Mouse (Mus musculus) heart, embryonic 16.5 days (tissue): ENCODE measurements around the gene Kcnq5. TPM values are rescaled to one million over a fixed set of nuclear protein-coding genes. Genes with fewer than 3 reads are reported as not detected.
"Not testable (repeated sequence)": the region's sequence is repeated elsewhere in the genome, so short reads cannot be mapped to it uniquely, and the experiment has no call there.

Experiments used
- ATAC-seq: fragments of 200-750 bp; cut with Nextera tagmentation; replicated peaks from 2 replicates; pipeline ENCODE4 v1.8.0; 2017; ENCODE audit warnings: moderate number of reproducible peaks; ENCODE audit not compliant: insufficient read depth, low FRiP score; ENCODE audit errors: extremely low read depth
- H3K27ac ChIP-seq: fragments of 300-500 bp; sonication (generic); 2 replicates; pipeline ENCODE4 v1.5.1; 2014; ENCODE audit warnings: mild to moderate bottlenecking, low read length, control low read depth, moderate library complexity
- H3K27me3 ChIP-seq: fragments of 300-500 bp; sonication (generic); 2 replicates; pipeline ENCODE4 v1.6.1; 2014; ENCODE audit warnings: low read length, mixed read lengths; ENCODE audit not compliant: control insufficient read depth, insufficient read depth
- H3K36me3 ChIP-seq: fragments of 300-500 bp; sonication (generic); 2 replicates; pipeline ENCODE4 v1.6.1; 2014; ENCODE audit not compliant: control insufficient read depth, insufficient read depth
- H3K4me1 ChIP-seq: fragments of 300-500 bp; sonication (generic); 2 replicates; pipeline ENCODE4 v1.6.1; 2014; ENCODE audit warnings: low read length, mixed read lengths; ENCODE audit not compliant: control insufficient read depth, insufficient read depth
- H3K4me2 ChIP-seq: fragments of 300-500 bp; sonication (generic); 2 replicates; pipeline ENCODE4 v1.6.1; 2014; ENCODE audit warnings: low read depth, mild to moderate bottlenecking, control low read depth, low read length
- H3K4me3 ChIP-seq: fragments of 300-500 bp; sonication (generic); 2 replicates; pipeline ENCODE4 v1.5.1; 2014; ENCODE audit warnings: mild to moderate bottlenecking, control low read depth, low read length
- H3K9ac ChIP-seq: fragments of 300-500 bp; sonication (generic); 2 replicates; pipeline ENCODE4 v1.6.1; 2014; ENCODE audit warnings: low read length, control low read depth
- H3K9me3 ChIP-seq: fragments of 300-500 bp; sonication (generic); replicated peaks from 2 replicates; pipeline ENCODE4 v1.6.1; 2016; ENCODE audit warnings: low read length; ENCODE audit not compliant: control insufficient read depth
- WGBS: fragments of 180-500 bp; shearing (Covaris S2); extraction: QIAGEN DNeasy Blood & Tissue Kit; methylation state at CpG from one replicate; pipeline ENCODE4 v1.1.7; 2014; 5-methylcytosine and 5-hydroxymethylcytosine counted together
- polyA plus RNA-seq: library from polyadenylated mRNA; unstranded; fragments of >200 nt; fragmentation: Nextera tagmentation; extraction: Ambion mirVana; gene quantifications from 2 replicates; pipeline ENCODE4 v1.2.1, GENCODE M21; 2015

Kcnq5 gene
- polyA plus RNA-seq, 1 experiment from 2014 or later = 2.6 TPM

DNA sequence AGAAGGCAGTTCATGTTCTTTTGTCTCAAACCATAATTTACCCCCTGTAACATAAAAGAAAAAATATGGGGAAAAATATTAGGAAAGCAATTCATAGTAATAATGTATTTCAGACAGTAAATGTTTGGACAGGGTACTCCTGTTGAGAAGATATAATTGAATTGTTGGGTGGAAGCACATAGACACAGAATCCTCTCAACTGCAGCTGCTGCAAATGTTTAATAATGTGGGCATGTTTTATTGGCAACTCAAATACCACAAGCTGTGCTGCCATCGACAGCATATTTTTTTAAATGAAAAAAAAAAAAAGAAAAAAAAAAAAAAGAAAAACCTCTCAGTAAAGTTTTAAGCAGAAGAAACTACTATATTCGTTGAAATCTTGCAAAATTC lies 157.3 kb downstream of the Kcnq5 start:
- no peak for ATAC-seq
- H3K9ac ChIP-seq = no peak overlapping the region
- no peaks in the 10 kb centered on the region for H3K36me3 ChIP-seq
- WGBS = 77% methylated on average over 2 of the region's 2 CpGs
- H3K4me1 ChIP-seq = peaks cover 8% of the 10 kb centered on the region
- no peaks in the 10 kb centered on the region for H3K27me3 ChIP-seq
- H3K4me3 ChIP-seq = no peak overlapping the region
- H3K27ac ChIP-seq = no peak overlapping the region
- no peak overlapping the region for H3K4me2 ChIP-seq
- no peaks in the 10 kb centered on the region for H3K9me3 ChIP-seq

DNA sequence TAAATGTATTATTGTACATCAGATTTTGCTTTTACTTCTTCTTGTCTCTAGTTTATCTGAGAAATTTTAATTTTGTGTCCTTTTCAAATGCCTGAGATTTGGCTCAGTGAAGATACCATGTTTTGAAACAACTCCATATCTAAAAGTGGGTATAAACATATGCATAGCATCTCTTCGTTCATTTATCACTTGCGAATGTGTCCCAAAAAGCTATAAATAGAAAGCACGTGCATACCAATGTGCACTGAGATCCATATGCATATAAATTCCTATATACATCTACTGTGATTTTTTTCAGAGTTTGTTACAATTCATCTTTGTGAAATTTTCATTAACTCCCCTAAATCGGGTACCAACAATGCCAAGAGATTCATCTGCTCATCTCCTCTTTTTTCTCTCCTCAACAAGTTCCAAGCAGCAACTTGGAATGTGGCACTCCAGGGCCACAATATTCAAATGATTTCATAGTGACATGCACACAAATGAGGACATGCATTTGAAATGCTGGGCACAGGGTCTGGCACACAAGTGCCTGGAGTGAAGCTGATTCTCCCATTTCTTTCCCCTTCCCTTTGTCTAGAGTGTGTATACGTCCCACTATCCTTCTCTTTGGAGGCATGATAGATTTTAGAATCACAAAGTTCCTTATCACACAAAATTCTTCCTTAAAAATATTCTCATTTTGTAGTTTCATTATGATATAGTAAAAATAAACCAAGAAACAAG lies 157.8 kb downstream of the Kcnq5 start:
- Histone ChIP-seq H3K9me3 (no peaks in the 10 kb centered on the region), H3K4me3 (no peak overlapping the region), H3K27me3 (no peaks in the 10 kb centered on the region), H3K4me1 (peaks cover 3% of the 10 kb centered on the region), H3K27ac (no peak overlapping the region), H3K4me2 (no peak overlapping the region), H3K9ac (no peak overlapping the region), H3K36me3 (no peaks in the 10 kb centered on the region)
- no peak for ATAC-seq
- 68% methylated on average over 5 of the region's 5 CpGs for WGBS

DNA sequence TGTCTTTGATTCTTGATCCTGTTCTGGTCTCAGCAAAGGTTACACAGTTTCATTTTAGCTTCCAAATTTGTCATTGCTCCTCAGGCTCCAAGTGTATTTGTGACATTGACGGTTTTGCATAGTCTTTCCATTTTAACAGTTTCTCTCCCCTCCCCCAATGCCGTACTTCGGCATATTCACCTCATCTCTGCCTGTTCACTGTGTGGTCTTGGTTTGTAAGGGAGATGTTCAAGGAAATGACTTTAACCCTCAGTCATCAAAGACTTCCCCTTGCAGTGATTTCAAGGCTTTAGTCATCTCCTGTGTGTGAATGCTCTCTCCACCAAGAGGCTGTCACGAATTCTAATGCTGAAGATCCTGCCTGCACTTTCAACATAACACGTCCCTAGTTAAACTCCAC lies 181.0 kb downstream of the Kcnq5 start:
- no peak for ATAC-seq
- no peaks in the 10 kb centered on the region for H3K36me3 ChIP-seq
- no peak overlapping the region for H3K4me3 ChIP-seq
- WGBS = 71% methylated on average over 5 of the region's 5 CpGs
- H3K9me3 ChIP-seq = no peaks in the 10 kb centered on the region
- H3K27ac ChIP-seq = no peak overlapping the region
- H3K4me2 ChIP-seq = no peak overlapping the region
- H3K27me3 ChIP-seq = no peaks in the 10 kb centered on the region
- H3K4me1 ChIP-seq = 0 out of 2 replicates have a peak, but pooled peaks cover 2% of the 10 kb centered on the region
- no peak overlapping the region for H3K9ac ChIP-seq

DNA sequence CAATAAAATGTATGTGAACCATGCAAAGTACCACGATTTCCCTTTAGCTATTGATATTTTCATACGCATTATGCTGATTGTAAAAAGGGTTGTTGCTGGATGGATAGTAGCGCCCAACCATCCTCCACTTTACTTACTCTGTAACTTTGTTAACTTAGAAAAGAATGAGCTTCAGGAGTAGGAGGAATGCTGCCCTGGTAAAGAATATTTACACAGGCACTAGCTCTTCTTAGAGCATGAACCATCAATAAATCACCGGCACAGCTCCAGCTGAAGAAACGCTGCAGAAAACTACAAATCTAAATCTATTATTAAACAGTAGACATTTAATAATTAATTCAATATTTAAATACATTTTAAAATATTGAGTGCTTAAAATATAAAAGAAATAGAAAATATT lies 184.2 kb downstream of the Kcnq5 start:
- no peak for ATAC-seq
- Histone ChIP-seq H3K4me2 (no peak overlapping the region), H3K27ac (no peak overlapping the region), H3K4me1 (0 out of 2 replicates have a peak, but pooled peaks cover 2% of the 10 kb centered on the region), H3K9ac (no peak overlapping the region), H3K4me3 (no peak overlapping the region), H3K9me3 (no peaks in the 10 kb centered on the region), H3K36me3 (no peaks in the 10 kb centered on the region), H3K27me3 (no peaks in the 10 kb centered on the region)
- WGBS = 83% methylated on average over 5 of the region's 5 CpGs

DNA sequence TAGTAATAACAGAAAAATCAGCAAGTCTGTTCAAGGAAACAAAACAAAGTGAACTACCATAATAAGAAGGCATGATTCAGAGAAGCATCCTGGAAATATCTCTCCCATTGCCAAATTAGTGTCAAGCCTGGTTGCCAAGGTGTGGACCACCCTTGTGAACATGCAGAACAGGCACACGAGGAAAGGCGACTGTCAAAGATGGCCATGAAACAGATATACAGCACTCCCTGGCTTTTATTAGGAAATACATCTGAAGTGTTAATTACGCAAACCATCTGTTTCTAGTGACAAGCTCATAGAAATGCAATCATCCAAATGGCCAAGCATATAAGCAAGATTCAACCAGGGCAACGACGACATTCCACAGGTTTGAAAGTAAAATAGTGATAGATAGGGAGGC lies 187.8 kb downstream of the Kcnq5 start:
- no peaks in the 10 kb centered on the region for H3K4me1 ChIP-seq
- H3K27me3 ChIP-seq = no peaks in the 10 kb centered on the region
- ATAC-seq = no peak
- no peak overlapping the region for H3K9ac ChIP-seq
- WGBS = 64% methylated on average over 5 of the region's 5 CpGs
- H3K4me2 ChIP-seq = no peak overlapping the region
- H3K9me3 ChIP-seq = no peaks in the 10 kb centered on the region
- H3K4me3 ChIP-seq = no peak overlapping the region
- H3K27ac ChIP-seq = no peak overlapping the region
- H3K36me3 ChIP-seq = no peaks in the 10 kb centered on the region

DNA sequence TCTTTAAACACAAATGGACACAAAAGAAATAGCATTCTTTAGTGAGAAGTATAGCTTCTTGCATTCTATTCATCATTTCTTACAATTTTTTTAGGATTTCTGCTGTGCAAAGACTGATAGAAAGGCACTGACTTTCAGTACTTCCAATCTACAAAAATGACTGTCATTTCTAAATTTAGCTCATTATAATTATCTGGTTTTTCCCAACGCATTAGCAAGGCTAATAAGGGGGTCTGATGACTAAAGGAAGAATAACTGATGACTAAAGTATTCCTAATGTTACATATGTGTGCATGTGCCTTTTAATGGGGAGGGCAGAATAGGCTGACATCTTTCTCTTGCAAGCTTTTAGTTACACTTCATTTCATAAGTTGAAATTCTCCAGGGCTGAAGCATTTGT lies 191.2 kb downstream of the Kcnq5 start:
- H3K9me3 ChIP-seq = no peaks in the 10 kb centered on the region
- no peak for ATAC-seq

DNA sequence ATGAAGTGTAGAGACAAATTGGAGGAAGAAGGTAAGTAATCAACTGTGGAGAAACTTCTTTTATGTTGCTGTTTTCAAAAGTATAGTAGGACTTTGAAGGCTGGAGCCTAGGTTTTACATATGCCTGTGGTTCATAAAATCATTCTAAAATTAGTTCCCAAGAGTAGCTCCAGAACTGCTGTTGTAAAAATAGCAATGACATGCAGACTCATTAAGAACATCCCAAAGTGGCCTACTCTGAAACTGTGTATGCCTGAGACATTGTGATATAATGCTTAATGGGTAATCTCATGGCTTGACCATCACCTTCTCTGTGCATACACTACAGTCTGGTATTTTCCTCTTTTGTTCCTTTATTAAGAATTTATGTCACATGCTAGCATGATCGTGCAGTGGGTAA lies 212.4 kb downstream of the Kcnq5 start:
- peak overlapping the region; percentile 47 for H3K27ac ChIP-seq

More for the DNA sequence above, 191.2 kb downstream of the Kcnq5 start:
- H3K4me1 ChIP-seq = no peaks in the 10 kb centered on the region
- H3K27me3 ChIP-seq = no peaks in the 10 kb centered on the region
- no peak overlapping the region for H3K9ac ChIP-seq
- H3K36me3 ChIP-seq = no peaks in the 10 kb centered on the region
- no peak overlapping the region for H3K4me2 ChIP-seq
- no peak overlapping the region for H3K27ac ChIP-seq
- WGBS = 39% methylated on average over 1 of the region's 1 CpGs
- H3K4me3 ChIP-seq = no peak overlapping the region

DNA sequence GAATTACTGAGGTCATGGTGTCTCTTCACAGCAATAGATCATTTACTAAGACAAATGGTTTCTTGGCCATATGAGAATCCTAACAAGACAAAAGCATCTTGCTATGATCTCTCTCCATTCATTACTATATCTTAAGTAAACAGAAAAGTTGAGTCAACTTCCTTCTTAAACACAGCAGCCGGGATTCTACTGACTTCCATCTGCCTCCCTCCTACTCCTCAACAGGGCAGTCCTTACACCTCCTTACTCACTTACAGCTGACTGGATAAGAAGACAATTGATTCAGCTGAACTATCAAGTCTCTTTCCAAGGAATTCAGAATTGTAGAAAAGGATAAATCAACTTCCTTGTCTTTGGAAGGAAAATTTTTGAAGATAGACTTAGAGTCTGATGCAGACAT lies 232.6 kb downstream of the Kcnq5 start:
- H3K9me3 ChIP-seq = no peaks in the 10 kb centered on the region
- H3K4me3 ChIP-seq = no peak overlapping the region
- no peaks in the 10 kb centered on the region for H3K27me3 ChIP-seq
- no peak overlapping the region for H3K9ac ChIP-seq
- H3K36me3 ChIP-seq = no peaks in the 10 kb centered on the region
- no peak overlapping the region for H3K4me2 ChIP-seq
- no peaks in the 10 kb centered on the region for H3K4me1 ChIP-seq
- WGBS = 49% methylated on average over 1 of the region's 1 CpGs
- ATAC-seq = no peak
- H3K27ac ChIP-seq = no peak overlapping the region

More for the DNA sequence above, 212.4 kb downstream of the Kcnq5 start:
- Histone ChIP-seq H3K9ac (no peak overlapping the region), H3K4me2 (no peak overlapping the region), H3K4me1 (0 out of 2 replicates have a peak, but pooled peaks cover 2% of the 10 kb centered on the region), H3K27me3 (no peaks in the 10 kb centered on the region), H3K36me3 (no peaks in the 10 kb centered on the region), H3K4me3 (no peak overlapping the region), H3K9me3 (no peaks in the 10 kb centered on the region)
- ATAC-seq = peak; percentile 55; the same call in 1 of the 2 replicates
- 58% methylated on average over 1 of the region's 1 CpGs for WGBS

DNA sequence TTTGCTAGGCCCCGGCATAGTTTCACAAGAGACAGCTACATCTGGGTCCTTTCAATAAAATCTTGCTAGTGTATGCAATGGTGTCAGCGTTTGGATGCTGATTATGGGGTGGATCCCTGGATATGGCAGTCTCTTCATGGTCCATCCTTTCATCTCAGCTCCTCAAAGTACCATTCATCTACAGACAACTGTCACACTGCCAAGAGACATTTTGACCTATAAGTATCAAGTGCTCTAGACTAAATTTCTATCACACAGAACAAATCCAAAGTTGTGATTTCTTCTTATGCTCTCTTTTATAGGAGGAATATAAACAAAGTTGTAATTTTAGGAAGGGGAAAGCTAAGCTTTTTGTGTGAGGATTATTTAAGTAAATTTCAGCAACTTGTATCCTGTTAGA lies 238.5 kb downstream of the Kcnq5 start:
- not testable (repeated sequence) for H3K4me2 ChIP-seq, H3K36me3 ChIP-seq, H3K27ac ChIP-seq, ATAC-seq, H3K4me3 ChIP-seq, H3K27me3 ChIP-seq, H3K9me3 ChIP-seq, H3K9ac ChIP-seq, H3K4me1 ChIP-seq
- 78% methylated on average over 2 of the region's 2 CpGs for WGBS
